Mouse (Mus musculus): ENCODE measurements at regions not wholly inside any gene's neighbourhood (a gene's known extent, or its start where the extent isn't known, plus 50 kb on each side); places are given as distances from the start of the nearest gene placed in this dataset.

GRCm38 (mm10) chr7:138054756-138055155 lies 342.8 kb downstream of the Tcerg1l start:
- TF ChIP-seq GATA1 (IDR thresholded peaks at IDR 0.05; ENCODE audit: low read length) (no peak), TAL1 (IDR thresholded peaks at IDR 0.05; ENCODE audit: low read length) (no peak)
